Mouse (Mus musculus): ENCODE results near the gene Gmppa.

DNA sequence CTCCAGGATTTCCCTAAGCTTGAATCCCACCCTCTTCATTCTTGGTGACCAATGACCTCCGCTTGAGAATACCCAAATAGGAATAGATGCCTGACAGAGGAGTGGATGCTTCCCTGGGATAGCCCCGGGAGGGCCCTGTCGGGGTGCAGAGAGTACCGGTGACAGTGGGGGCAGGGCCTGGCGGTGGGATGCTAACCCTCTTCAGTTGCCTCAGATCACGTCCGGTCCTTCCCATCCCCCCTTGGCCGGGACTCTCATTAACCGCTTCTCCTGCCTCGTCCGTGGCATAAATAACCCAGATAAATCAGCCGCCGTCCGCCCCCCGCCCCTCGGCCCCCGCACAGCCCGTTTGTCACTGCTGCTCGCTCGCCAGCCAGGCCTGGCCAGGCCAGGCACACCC is 10.9 kb downstream of the Gmppa start:
- TF ChIP-seq GATA1 (IDR thresholded peaks at IDR 0.05; ENCODE audit: low read length), result no peak
- TF ChIP-seq TAL1 (IDR thresholded peaks at IDR 0.05; ENCODE audit: low read length), result no peak
